Mouse (Mus musculus) MEL (cell line): ENCODE results near the gene Ccnyl1. TPM values are rescaled to one million over a fixed set of nuclear protein-coding genes. Genes with fewer than 3 reads are reported as not detected.

Source experiments
- DNase-seq: peaks from one replicate; pipeline ENCODE4 v3.0.0; 2011; ENCODE audit warnings: low read depth, low spot score
- H3K27ac ChIP-seq: 2 replicates; pipeline ENCODE4 v1.5.1; 2012; ENCODE audit warnings: low read depth, mild to moderate bottlenecking, control low read depth, low read length, moderate library complexity; ENCODE audit not compliant: control insufficient read depth
- H3K27me3 ChIP-seq, 2 experiments: fragments of 150-350 bp in 1 of 2; sonication (generic) in 1 of 2; 2 replicates each; pipeline ENCODE4 v1.6.1; 2012; ENCODE audit warnings: low read length in 2 of 2, mild to moderate bottlenecking in 2 of 2, improper control_type of control experiment in 1 of 2, moderate library complexity in 1 of 2; ENCODE audit not compliant: insufficient read depth in 2 of 2, control insufficient read depth in 1 of 2
- H3K36me3 ChIP-seq, 2 experiments: 2 replicates each; pipeline ENCODE4 v1.6.1; 2012 to 2014; ENCODE audit warnings: low read length in 2 of 2, improper control_type of control experiment in 1 of 2, inconsistent platforms in 1 of 2, mild to moderate bottlenecking in 1 of 2; ENCODE audit not compliant: insufficient read depth in 2 of 2, control insufficient read depth in 1 of 2
- H3K4me1 ChIP-seq, 2 experiments: fragments of 150-350 bp in 1 of 2; sonication (generic) in 1 of 2; 2 replicates each; pipeline ENCODE4 v1.6.1; 2012; ENCODE audit warnings: low read length in 2 of 2, improper control_type of control experiment in 1 of 2, mild to moderate bottlenecking in 1 of 2; ENCODE audit not compliant: insufficient read depth in 2 of 2, control insufficient read depth in 1 of 2
- H3K4me3 ChIP-seq, 2 experiments: fragments of 150-350 bp in 1 of 2; sonication (generic) in 1 of 2; 2 replicates each; pipeline ENCODE4 v1.5.1; 2012; ENCODE audit warnings: low read depth in 2 of 2, low read length in 2 of 2, mild to moderate bottlenecking in 2 of 2, moderate library complexity in 2 of 2, control low read depth in 1 of 2, improper control_type of control experiment in 1 of 2; ENCODE audit not compliant: control insufficient read depth in 1 of 2, insufficient read depth in 1 of 2
- H3K79me2 ChIP-seq: 2 replicates; pipeline ENCODE4 v1.6.1; 2012; ENCODE audit warnings: mild to moderate bottlenecking, low read length, moderate library complexity; ENCODE audit not compliant: control insufficient read depth, poor library complexity, insufficient read depth
- H3K9ac ChIP-seq: 2 replicates; pipeline ENCODE4 v1.6.1; 2012; ENCODE audit warnings: low read depth, mild to moderate bottlenecking, control low read depth, low read length, moderate library complexity; ENCODE audit not compliant: control insufficient read depth, poor library complexity, severe bottlenecking
- H3K9me3 ChIP-seq: fragments of 150-350 bp; sonication (generic); replicated peaks from 2 replicates; pipeline ENCODE4 v1.6.1; 2012; ENCODE audit warnings: mild to moderate bottlenecking, low read length, improper control_type of control experiment, moderate library complexity; ENCODE audit not compliant: insufficient read depth
- CHD2 ChIP-seq: IDR thresholded peaks from 2 replicates; pipeline ENCODE4 v1.6.1; 2011; ENCODE audit warnings: low read length, improper control_type of control experiment
- CTCF ChIP-seq, 3 experiments: IDR thresholded peaks in 2 of 3; conservative IDR thresholded peaks in 1 of 3; 2 replicates each; pipeline ENCODE4 v1.5.1; 2011 to 2012; ENCODE audit warnings: low read length in 3 of 3, low read depth in 2 of 3, mild to moderate bottlenecking in 2 of 3, improper control_type of control experiment in 1 of 3, inconsistent platforms in 1 of 3, mixed read lengths in 1 of 3, moderate library complexity in 1 of 3; ENCODE audit not compliant: control insufficient read depth in 1 of 3, insufficient read depth in 1 of 3, poor library complexity in 1 of 3, severe bottlenecking in 1 of 3
- E2F4 ChIP-seq: IDR thresholded peaks from 2 replicates; pipeline ENCODE4 v1.6.1; 2011; ENCODE audit warnings: low read depth, low read length, improper control_type of control experiment, borderline replicate concordance
- ELF1 ChIP-seq: IDR thresholded peaks from 2 replicates; pipeline ENCODE4 v1.6.1; 2014; ENCODE audit warnings: low read depth, mild to moderate bottlenecking, inconsistent platforms, low read length, improper control_type of control experiment, moderate library complexity
- EP300 ChIP-seq, 2 experiments: IDR thresholded peaks; 2 replicates each; pipeline ENCODE4 v1.6.1; 2011; ENCODE audit warnings: improper control_type of control experiment in 2 of 2, low read length in 2 of 2, low read depth in 1 of 2, mild to moderate bottlenecking in 1 of 2
- GABPA ChIP-seq: IDR thresholded peaks from 2 replicates; pipeline ENCODE4 v1.6.1; 2012; ENCODE audit warnings: low read depth, mild to moderate bottlenecking, inconsistent platforms, low read length, improper control_type of control experiment, moderate library complexity
- KAT2A ChIP-seq: conservative IDR thresholded peaks from 2 replicates; pipeline ENCODE4 v1.6.1; 2012; ENCODE audit warnings: low read depth, low read length, improper control_type of control experiment, inconsistent platforms
- MAFK ChIP-seq: IDR thresholded peaks from 2 replicates; pipeline ENCODE4 v1.6.1; 2011; ENCODE audit warnings: low read depth, mild to moderate bottlenecking, low read length, improper control_type of control experiment, borderline replicate concordance
- MAX ChIP-seq: IDR thresholded peaks from 2 replicates; pipeline ENCODE4 v1.6.1; 2011; ENCODE audit warnings: low read length, improper control_type of control experiment
- MYB ChIP-seq: IDR thresholded peaks from 2 replicates; pipeline ENCODE4 v1.6.1; 2011; ENCODE audit warnings: mild to moderate bottlenecking, low read depth, low read length, improper control_type of control experiment
- POLR2A ChIP-seq, 2 experiments: IDR thresholded peaks; 2 replicates each; pipeline ENCODE4 v1.6.1; 2011 to 2012; ENCODE audit warnings: low read length in 2 of 2, mild to moderate bottlenecking in 2 of 2, control low read depth in 1 of 2, improper control_type of control experiment in 1 of 2, low read depth in 1 of 2, moderate library complexity in 1 of 2; ENCODE audit not compliant: control insufficient read depth in 1 of 2, insufficient read depth in 1 of 2, poor library complexity in 1 of 2
- POLR2AphosphoS2 ChIP-seq: IDR thresholded peaks from 2 replicates; pipeline ENCODE4 v1.6.1; 2011; ENCODE audit warnings: low read length, improper control_type of control experiment
- POLR2AphosphoS5 ChIP-seq: IDR thresholded peaks from 2 replicates; pipeline ENCODE4 v1.6.1; 2012; ENCODE audit warnings: low read depth, borderline replicate concordance, mild to moderate bottlenecking, inconsistent platforms, low read length, moderate library complexity, mixed read lengths
- SIN3A ChIP-seq: IDR thresholded peaks from 2 replicates; pipeline ENCODE4 v1.6.1; 2012; ENCODE audit warnings: low read length, improper control_type of control experiment, inconsistent platforms
- UBTF ChIP-seq: IDR thresholded peaks from 2 replicates; pipeline ENCODE4 v1.6.1; 2012; ENCODE audit warnings: low read depth, mild to moderate bottlenecking, inconsistent platforms, low read length, improper control_type of control experiment, moderate library complexity, borderline replicate concordance; ENCODE audit not compliant: insufficient read depth
- ZKSCAN1 ChIP-seq: IDR thresholded peaks from 2 replicates; pipeline ENCODE4 v1.6.1; 2012; ENCODE audit warnings: low read depth, mild to moderate bottlenecking, inconsistent platforms, low read length, improper control_type of control experiment, moderate library complexity
- ZNF384 ChIP-seq: IDR thresholded peaks from 2 replicates; pipeline ENCODE4 v1.6.1; 2012; ENCODE audit warnings: low read depth, mild to moderate bottlenecking, inconsistent platforms, low read length, improper control_type of control experiment
- polyA plus RNA-seq, 2 experiments: library from polyadenylated mRNA; stranded (reverse) in 1 of 2; unstranded in 1 of 2; fragments of >175 nt in 1 of 2; fragments of >200 nt in 1 of 2; gene quantifications; 2 replicates each; pipeline versions ENCODE4 v1.2.1 to v1.2.4; 2012; ENCODE audit warnings: low replicate concordance in 2 of 2, low read depth in 1 of 2; ENCODE audit not compliant: insufficient read length in 2 of 2, insufficient read depth in 1 of 2, missing spikeins in 1 of 2
- total RNA-seq: library from RNA; depleted of rRNA; stranded (reverse); fragments of 300-350 nt; gene quantifications from 2 replicates; pipeline ENCODE4 v1.2.3, GENCODE M21; 2012

The Ccnyl1 gene
- total and polyA plus RNA-seq, 3 experiments, result 3.0 to 18.1 TPM; not detected in 1

DNA sequence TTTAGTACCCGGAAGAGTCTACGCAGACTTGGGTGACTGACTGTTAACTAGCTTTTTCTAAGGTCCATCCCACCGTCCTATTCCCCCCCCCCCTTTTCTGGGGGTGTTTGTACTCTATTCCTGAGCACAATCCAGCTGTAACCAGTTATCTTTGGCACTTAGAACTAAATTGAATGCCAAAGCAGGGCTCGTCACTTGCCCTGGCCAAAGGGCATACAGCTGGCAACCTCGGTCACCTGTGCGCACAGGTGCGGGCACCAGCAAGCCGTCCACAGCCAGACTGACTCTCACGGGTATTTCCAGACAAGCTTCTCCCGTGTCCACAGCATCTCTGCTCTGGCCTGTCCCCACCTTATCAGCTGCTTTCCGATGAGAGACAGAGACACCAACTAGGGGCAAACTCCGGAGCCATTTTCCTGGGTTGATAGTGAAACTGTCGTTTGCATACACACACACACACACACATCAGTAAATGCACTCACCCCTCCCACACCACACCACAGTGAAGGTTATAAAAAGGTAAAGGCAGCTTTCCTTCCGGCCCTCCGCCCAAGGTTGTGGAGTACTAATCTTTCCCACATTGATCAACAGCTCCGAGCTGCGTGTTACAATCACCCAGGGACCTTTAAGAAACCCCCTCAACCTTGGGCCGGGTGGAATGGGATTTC is 52.6 kb downstream of the Ccnyl1 start:
- no peaks in the 10 kb centered on the region for H3K27me3 ChIP-seq
- H3K79me2 ChIP-seq, result no peaks in the 10 kb centered on the region
- no peak overlapping the region for H3K4me3 ChIP-seq
- H3K36me3 ChIP-seq, result 0 out of 4 replicates have a peak, but pooled peaks cover 0 to 2% of the 10 kb centered on the region in 2 experiments
- no peak overlapping the region for H3K27ac ChIP-seq
- no peaks in the 10 kb centered on the region for H3K9me3 ChIP-seq
- no peak overlapping the region for H3K9ac ChIP-seq
- peaks cover 0 to 3% of the 10 kb centered on the region in 2 experiments; a peak in 2 of 4 replicates for H3K4me1 ChIP-seq
- TF ChIP-seq ZNF384, result no peak
- TF ChIP-seq ELF1, result no peak
- TF ChIP-seq GABPA, result no peak
- no peak for TF ChIP-seq EP300 (IDR thresholded peaks at IDR 0.05; ENCODE audit: low read depth in 1 of 2, low read length in 2 of 2)
- TF ChIP-seq POLR2A (IDR thresholded peaks at IDR 0.05; ENCODE audit: control insufficient read depth in 1 of 2, insufficient read depth in 1 of 2, low read depth in 1 of 2, low read length in 2 of 2, poor library complexity in 1 of 2), result no peak
- no peak for TF ChIP-seq CHD2
- no peak for TF ChIP-seq UBTF
- no peak for TF ChIP-seq POLR2AphosphoS5
- TF ChIP-seq KAT2A, result no peak
- no peak for TF ChIP-seq MAX
- TF ChIP-seq ZKSCAN1, result no peak
- no peak for TF ChIP-seq E2F4
- no peak for TF ChIP-seq POLR2AphosphoS2
- no peak for TF ChIP-seq MAFK
- no peak for TF ChIP-seq CTCF (IDR thresholded peaks at IDR 0.05 in 2 of 3, conservative IDR thresholded peaks at IDR 0.05 in 1 of 3; ENCODE audit: control insufficient read depth in 1 of 3, insufficient read depth in 1 of 3, low read depth in 2 of 3, low read length in 3 of 3, poor library complexity in 1 of 3, severe bottlenecking in 1 of 3)
- TF ChIP-seq SIN3A, result no peak
- no peak for DNase-seq

- DNase-seq, result no peak
- TF ChIP-seq MYB (no peak), ZNF384 (no peak)
These were observed 54.4 kb downstream of the Ccnyl1 start for GRCm38 (mm10) chr1:64744616-64745015.

More at GRCm38 (mm10) chr1:64744616-64745015, 54.4 kb downstream of the Ccnyl1 start:
- no peak overlapping the region for H3K27ac ChIP-seq
- no peaks in the 10 kb centered on the region for H3K27me3 ChIP-seq
- H3K9ac ChIP-seq, result no peak overlapping the region
- no peak overlapping the region for H3K4me3 ChIP-seq
- H3K36me3 ChIP-seq, result 0 out of 4 replicates have a peak, but pooled peaks cover 0 to 2% of the 10 kb centered on the region in 2 experiments
- no peaks in the 10 kb centered on the region; a peak in 1 of 4 replicates for H3K4me1 ChIP-seq
- no peaks in the 10 kb centered on the region for H3K79me2 ChIP-seq
- H3K9me3 ChIP-seq, result no peaks in the 10 kb centered on the region
